Comparison of ENCODE assay signal across 12 mouse cellular contexts in the genomic region with DNA sequence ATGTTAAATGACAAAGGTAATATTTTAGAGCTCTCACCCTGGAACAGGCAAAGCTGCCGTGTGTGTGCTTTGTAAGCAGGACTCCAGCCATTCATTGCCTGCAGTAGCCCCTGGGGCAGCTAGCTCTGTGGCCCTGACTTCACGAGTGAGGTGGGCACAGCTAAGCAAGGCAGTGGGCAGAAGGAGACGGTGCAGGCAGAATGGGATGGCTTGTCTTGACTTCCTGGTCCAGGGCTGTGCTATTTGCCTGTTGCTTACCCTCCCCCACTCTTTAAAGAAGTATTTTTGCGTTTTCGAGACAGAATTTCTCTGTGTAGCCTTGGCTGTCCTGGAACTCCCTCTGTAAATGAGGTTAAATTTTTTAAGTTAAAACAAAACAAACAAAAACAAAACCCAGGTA. TPM values are rescaled to one million over a fixed set of nuclear protein-coding genes. Genes with fewer than 3 reads are reported as not detected.
A peak's percentile ranks its signal among the peaks of the same experiment; 100 is the strongest.
DNase-seq lines count a peak whose midpoint lies in the region; ATAC-seq and TF ChIP-seq lines count a peak whose summit lies in the region.
"Had no signal": no experiment of that assay in that cellular context is flagged by ENCODE, and none has a peak within 500 bp of the region (broad histone marks: within the 10 kb centered on the region; RNA-seq: fewer than 3 reads in every experiment).

No protein-coding gene starts in this region.

- 48% methylated on average over 5 of the region's 5 CpGs for WGBS in kidney, adult 2 months
- WGBS in liver, embryonic 15.5 days (ENCODE audit: insufficient replicate concordance) = 13% methylated on average over 5 of the region's 5 CpGs
- 71% methylated on average over 5 of the region's 5 CpGs for WGBS in midbrain, embryonic 14.5 days

- peak overlapping the region; percentile 16 for H3K4me3 ChIP-seq in kidney, adult 2 months (ENCODE audit: insufficient read depth, low read depth, low read length)
- no peak overlapping the region for H3K4me3 ChIP-seq in C2C12 (ENCODE audit: insufficient read depth, poor library complexity, severe bottlenecking)
- peak overlapping the region; percentile 54 to 63 for H3K4me3 ChIP-seq in MEL (ENCODE audit: control insufficient read depth in 1 of 2, insufficient read depth in 1 of 2, low read depth in 2 of 2, low read length in 2 of 2)
- peak overlapping the region; percentile 39 for H3K4me3 ChIP-seq in liver, embryonic 15.5 days (replicated peaks)
- no peak overlapping the region for H3K4me3 ChIP-seq in midbrain, embryonic 14.5 days (replicated peaks; ENCODE audit: low read depth, low read length)

- no peaks in the 10 kb centered on the region for H3K27me3 ChIP-seq in kidney, adult 2 months (replicated peaks; ENCODE audit: control insufficient read depth, insufficient read depth, low read length)
- H3K27me3 ChIP-seq in C2C12 (ENCODE audit: control insufficient read depth, insufficient read depth, insufficient read length) (no peaks in the 10 kb centered on the region), MEL (ENCODE audit: control insufficient read depth in 1 of 2, insufficient read depth in 2 of 2, low read length in 2 of 2) (no peaks in the 10 kb centered on the region)
- 0 out of 2 replicates have a peak, but pooled peaks cover 3% of the 10 kb centered on the region for H3K27me3 ChIP-seq in liver, embryonic 15.5 days
- no peaks in the 10 kb centered on the region for H3K27me3 ChIP-seq in midbrain, embryonic 14.5 days (ENCODE audit: control insufficient read depth, insufficient read depth, low read length)

- H3K9ac ChIP-seq in MEL (ENCODE audit: control insufficient read depth, low read depth, low read length, poor library complexity, severe bottlenecking) = peak overlapping the region; percentile 65
- H3K9ac ChIP-seq in liver, embryonic 15.5 days = no peak overlapping the region; the same call in 1 of the 2 replicates
- H3K9ac ChIP-seq in midbrain, embryonic 14.5 days (replicated peaks; ENCODE audit: low read length) = no peak overlapping the region

- H3K4me1 ChIP-seq in kidney, adult 2 months (ENCODE audit: control insufficient read depth, insufficient read depth, low read length) = no peaks in the 10 kb centered on the region
- H3K4me1 ChIP-seq in MEL (ENCODE audit: control insufficient read depth in 1 of 2, insufficient read depth in 2 of 2, low read length in 2 of 2) = peaks cover 7 to 27% of the 10 kb centered on the region in 2 experiments
- peaks cover 60% of the 10 kb centered on the region for H3K4me1 ChIP-seq in liver, embryonic 15.5 days (replicated peaks)
- no peaks in the 10 kb centered on the region for H3K4me1 ChIP-seq in midbrain, embryonic 14.5 days (ENCODE audit: control insufficient read depth, insufficient read depth, low read length)

- no peaks in the 10 kb centered on the region for H3K9me3 ChIP-seq in MEL (replicated peaks; ENCODE audit: insufficient read depth, low read length)
- H3K9me3 ChIP-seq in liver, embryonic 15.5 days (replicated peaks) = no peaks in the 10 kb centered on the region
- H3K9me3 ChIP-seq in midbrain, embryonic 14.5 days (ENCODE audit: control insufficient read depth, low read length) = no peaks in the 10 kb centered on the region

- DNase-seq in kidney, adult 2 months = no peak
- DNase-seq in kidney, adult 9 months = no peak
- peak; percentile 46 for DNase-seq in MEL (ENCODE audit: low read depth, low spot score)
- DNase-seq in midbrain, embryonic 14.5 days = no peak
- DNase-seq in adrenal gland, postnatal 25 days = no peak
- DNase-seq: kidney, postnatal 4 days; lung, postnatal 4 days; right cerebral cortex, postnatal 4 days had no signal

- peak overlapping the region; percentile 34 for H3ac ChIP-seq in C2C12 (ENCODE audit: control insufficient read depth, insufficient read length, low read depth)

- no peak for TF ChIP-seq POLR2A in kidney, adult 2 months (IDR thresholded peaks at IDR 0.05; ENCODE audit: low read depth, low read length)
- no peak for TF ChIP-seq POLR2A in MEL (IDR thresholded peaks at IDR 0.05; ENCODE audit: control insufficient read depth in 1 of 2, insufficient read depth in 1 of 2, low read depth in 1 of 2, low read length in 2 of 2, poor library complexity in 1 of 2)

- ATAC-seq in liver, embryonic 15.5 days (ENCODE audit: insufficient read depth) = no peak
- ATAC-seq in midbrain, embryonic 14.5 days (ENCODE audit: low FRiP score, low TSS enrichment) = no peak
- ATAC-seq: hindbrain, postnatal 0 days had no signal

- no peak for TF ChIP-seq EP300 in MEL (IDR thresholded peaks at IDR 0.05; ENCODE audit: low read depth in 1 of 2, low read length in 2 of 2)

- TF ChIP-seq RAD21 in MEL (IDR thresholded peaks at IDR 0.05; ENCODE audit: low read depth, low read length) = no peak

- H3K79me2 ChIP-seq in C2C12 (ENCODE audit: control insufficient read depth, insufficient read depth) (no peaks in the 10 kb centered on the region), MEL (ENCODE audit: control insufficient read depth, insufficient read depth, low read length, poor library complexity) (no peaks in the 10 kb centered on the region; the same call in 1 of the 2 replicates)

- no peak for TF ChIP-seq CTCF in kidney, adult 2 months (conservative IDR thresholded peaks at IDR 0.05; ENCODE audit: insufficient read depth, insufficient read length, low read depth, low read length)
- TF ChIP-seq CTCF in C2C12 (IDR thresholded peaks at IDR 0.05; ENCODE audit: control insufficient read depth, insufficient read depth, insufficient read length) = no peak
- TF ChIP-seq CTCF in MEL (IDR thresholded peaks at IDR 0.05 in 2 of 3, conservative IDR thresholded peaks at IDR 0.05 in 1 of 3; ENCODE audit: control insufficient read depth in 1 of 3, insufficient read depth in 1 of 3, low read depth in 2 of 3, low read length in 3 of 3, poor library complexity in 1 of 3, severe bottlenecking in 1 of 3) = no peak

- no peaks in the 10 kb centered on the region for H3K36me3 ChIP-seq in kidney, adult 2 months (ENCODE audit: control insufficient read depth, insufficient read depth, low read length)
- H3K36me3 ChIP-seq in C2C12 (ENCODE audit: control insufficient read depth, insufficient read depth) (no peaks in the 10 kb centered on the region), MEL (ENCODE audit: control insufficient read depth in 1 of 2, insufficient read depth in 2 of 2, low read length in 2 of 2) (peaks cover 0 to 14% of the 10 kb centered on the region in 2 experiments; a peak in 2 of 4 replicates)
- peaks cover 5% of the 10 kb centered on the region for H3K36me3 ChIP-seq in liver, embryonic 15.5 days (replicated peaks)
- no peaks in the 10 kb centered on the region for H3K36me3 ChIP-seq in midbrain, embryonic 14.5 days (ENCODE audit: control insufficient read depth, insufficient read depth, low read length)

- H3K27ac ChIP-seq in kidney, adult 2 months (ENCODE audit: insufficient read depth, low read depth, low read length) = no peak overlapping the region
- H3K27ac ChIP-seq in MEL (ENCODE audit: control insufficient read depth, low read depth, low read length) = peak overlapping the region; percentile 96
- peak overlapping the region; percentile 83 for H3K27ac ChIP-seq in liver, embryonic 15.5 days (replicated peaks)
- H3K27ac ChIP-seq in midbrain, embryonic 14.5 days (replicated peaks; ENCODE audit: low read depth, low read length) = no peak overlapping the region
- H3K27ac ChIP-seq: hindbrain, postnatal 0 days had no signal

- H3K4me2 ChIP-seq in liver, embryonic 15.5 days = peak overlapping the region; percentile 61
- H3K4me2 ChIP-seq in midbrain, embryonic 14.5 days (ENCODE audit: low read length) = no peak overlapping the region
- H3K4me2 ChIP-seq: heart, embryonic 11.5 days had no signal

- no peaks in the 10 kb centered on the region for H3K79me3 ChIP-seq in C2C12 (ENCODE audit: low read depth)

TF ChIP-seq in C2C12, 6 proteins besides CTCF, POLR2A, EP300 and RAD21:
- TF ChIP-seq CEBPB (IDR thresholded peaks at IDR 0.05; ENCODE audit: low read depth) (no peak), MAX (IDR thresholded peaks at IDR 0.05) (no peak), USF1 (IDR thresholded peaks at IDR 0.05; ENCODE audit: low read depth) (no peak), MYOD1 (IDR thresholded peaks at IDR 0.05; ENCODE audit: control insufficient read depth, insufficient read length, low read depth) (no peak), MYOG (IDR thresholded peaks at IDR 0.05; ENCODE audit: control insufficient read depth, extremely low read depth, insufficient read length) (no peak), FOSL1 (IDR thresholded peaks at IDR 0.05; ENCODE audit: insufficient read depth, low read length, poor library complexity, severe bottlenecking) (no peak)
TF ChIP-seq in C2C12: peak in this region for 0.

TF ChIP-seq in MEL, 35 proteins besides CTCF, POLR2A, EP300 and RAD21:
- no peak for TF ChIP-seq USF1 (IDR thresholded peaks at IDR 0.05; ENCODE audit: low read depth, low read length)
- TF ChIP-seq MAX (IDR thresholded peaks at IDR 0.05; ENCODE audit: low read length) = no peak
- TF ChIP-seq BHLHE40 (IDR thresholded peaks at IDR 0.05; ENCODE audit: borderline replicate concordance, low read depth, low read length) = no peak
- no peak for TF ChIP-seq MXI1 (IDR thresholded peaks at IDR 0.05; ENCODE audit: low read depth, low read length)
- TF ChIP-seq HCFC1 (IDR thresholded peaks at IDR 0.05; ENCODE audit: low read depth, low read length) = no peak
- TF ChIP-seq ETS1 (IDR thresholded peaks at IDR 0.05; ENCODE audit: low read depth, low read length) = no peak
- no peak for TF ChIP-seq CHD1 (IDR thresholded peaks at IDR 0.05; ENCODE audit: low read depth, low read length)
- peak; percentile 44 for TF ChIP-seq CHD2 (IDR thresholded peaks at IDR 0.05; ENCODE audit: low read length)
- peak; percentile 69 for TF ChIP-seq ELF1 (IDR thresholded peaks at IDR 0.05; ENCODE audit: low read depth, low read length)
- no peak for TF ChIP-seq RCOR1 (IDR thresholded peaks at IDR 0.05; ENCODE audit: low read depth, low read length)
- no peak for TF ChIP-seq TAL1 (IDR thresholded peaks at IDR 0.05; ENCODE audit: low read length)
- no peak for TF ChIP-seq GABPA (IDR thresholded peaks at IDR 0.05; ENCODE audit: low read depth, low read length)
- TF ChIP-seq NRF1 (IDR thresholded peaks at IDR 0.05; ENCODE audit: insufficient read depth, low read depth, low read length, poor library complexity, severe bottlenecking) = no peak
- no peak for TF ChIP-seq MAZ (IDR thresholded peaks at IDR 0.05; ENCODE audit: low read depth, low read length)

RNA-seq across cellular contexts. Expression of gene Specc1, which starts 50.1 kb away (rescaled TPM):
- polyA plus RNA-seq in kidney, adult 2 months (2012; rRNA removed) = 9.2 and 9.7 TPM in 2 replicates
- polyA plus RNA-seq in C2C12 (2012; fragmentation: generic; extraction: Trizol) (59.2 TPM), MEL (2012; ENCODE audit: insufficient read depth in 1 of 2, insufficient read length in 2 of 2, low read depth in 1 of 2, low replicate concordance in 2 of 2, missing spikeins in 1 of 2) (1 to 10 TPM in 1 of 2 experiments, not detected in 1; 5.8 TPM)
- 2.3 and 2.5 TPM in 2 replicates for total RNA-seq in MEL (2012; rRNA removed)
- polyA plus RNA-seq in liver, embryonic 15.5 days (2015; fragmentation: Nextera tagmentation; extraction: Ambion mirVana) = 54.4 and 57.0 TPM in 2 replicates
- 9.7 and 16.6 TPM in 2 replicates for polyA plus RNA-seq in midbrain, embryonic 14.5 days (2014; fragmentation: Nextera tagmentation; extraction: Ambion mirVana)
- 8.9 and 9.7 TPM in 2 replicates for total RNA-seq in adrenal gland, postnatal 25 days (2021)

Comparison
In these comparisons a context has a peak if more than half of its experiments do, and no peak if none do; other contexts are left out.
1. H3K27ac ChIP-seq: peak in MEL (single experiment) and liver, embryonic 15.5 days (single experiment); none in kidney, adult 2 months (single experiment) and midbrain, embryonic 14.5 days (single experiment).
2. H3K4me3 ChIP-seq: peak in kidney, adult 2 months (single experiment), MEL (2 of 2) and liver, embryonic 15.5 days (single experiment); none in C2C12 (single experiment) and midbrain, embryonic 14.5 days (single experiment).